Mouse (Mus musculus) liver, postnatal 0 days (tissue): ENCODE measurements at regions not wholly inside any gene's neighbourhood (a gene's known extent, or its start where the extent isn't known, plus 50 kb on each side); places are given as distances from the start of the nearest gene placed in this dataset.

ENCODE experiments used
- CTCF ChIP-seq: sonication (generic); IDR thresholded peaks from 2 replicates; pipeline ENCODE4 v1.5.1; 2016; ENCODE audit warnings: antibody characterized with exemption, low read depth
- EP300 ChIP-seq: IDR thresholded peaks from 2 replicates; pipeline ENCODE4 v1.6.1; 2016; ENCODE audit warnings: antibody characterized with exemption, low read depth, mild to moderate bottlenecking

DNA sequence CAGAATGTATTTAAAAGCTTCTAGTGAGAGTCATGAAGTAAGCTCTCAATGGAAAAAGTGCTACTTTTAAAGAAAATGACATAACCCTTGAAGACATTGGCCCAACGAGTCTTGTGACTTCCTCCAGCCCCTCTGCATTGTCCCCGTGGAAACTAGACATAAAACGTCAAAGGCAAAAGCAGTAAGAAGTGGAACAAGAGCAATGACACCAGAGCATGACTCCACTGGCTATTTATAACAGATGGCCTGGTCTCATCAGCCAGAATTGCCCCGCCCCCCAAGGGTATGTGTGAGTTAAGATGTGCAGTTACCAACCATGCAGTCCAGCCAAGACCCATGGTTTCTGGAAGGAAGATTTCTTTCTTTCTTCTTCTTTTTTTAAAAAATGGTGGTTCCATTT is 161.6 kb upstream of the Igf1 start:
- TF ChIP-seq CTCF (no peak), EP300 (no peak)
